Mouse (Mus musculus) intestine, postnatal 0 days (tissue): Measurements from ENCODE around the gene Ackr2. TPM values are rescaled to one million over a fixed set of nuclear protein-coding genes. Genes with fewer than 3 reads are reported as not detected.

Source experiments
- ATAC-seq: fragments of 200-750 bp; cut with Nextera tagmentation; 2 replicates; pipeline ENCODE4 v1.8.0; 2017; ENCODE audit warnings: mild to moderate bottlenecking, moderate TSS enrichment, moderate library complexity
- H3K27ac ChIP-seq: fragments of 300-500 bp; sonication (generic); 2 replicates; pipeline ENCODE4 v1.5.1; 2014; ENCODE audit warnings: mild to moderate bottlenecking, low read depth, low read length, moderate library complexity
- H3K27me3 ChIP-seq: fragments of 300-500 bp; sonication (generic); replicated peaks from 2 replicates; pipeline ENCODE4 v1.6.1; 2014; ENCODE audit warnings: low read length, mixed read lengths; ENCODE audit not compliant: control insufficient read depth, insufficient read depth
- H3K36me3 ChIP-seq: fragments of 300-500 bp; sonication (generic); 2 replicates; pipeline ENCODE4 v1.6.1; 2014; ENCODE audit warnings: mild to moderate bottlenecking, moderate library complexity; ENCODE audit not compliant: control insufficient read depth, insufficient read depth
- H3K4me1 ChIP-seq: fragments of 300-500 bp; sonication (generic); replicated peaks from 2 replicates; pipeline ENCODE4 v1.6.1; 2014; ENCODE audit warnings: antibody characterized with exemption, low read length, mixed read lengths; ENCODE audit not compliant: control insufficient read depth, insufficient read depth
- H3K4me2 ChIP-seq: fragments of 300-500 bp; sonication (generic); replicated peaks from 2 replicates; pipeline ENCODE4 v1.6.1; 2014; ENCODE audit warnings: low read depth, mild to moderate bottlenecking, moderate library complexity
- H3K4me3 ChIP-seq: fragments of 300-500 bp; sonication (generic); 2 replicates; pipeline ENCODE4 v1.5.1; 2014; ENCODE audit warnings: low read depth, low read length
- H3K9ac ChIP-seq: fragments of 300-500 bp; sonication (generic); 2 replicates; pipeline ENCODE4 v1.6.1; 2014; ENCODE audit warnings: mild to moderate bottlenecking, low read depth, low read length
- H3K9me3 ChIP-seq: fragments of 300-500 bp; sonication (generic); 2 replicates; pipeline ENCODE4 v1.6.1; 2016; ENCODE audit warnings: mixed run types; ENCODE audit not compliant: control insufficient read depth
- CTCF ChIP-seq: sonication (generic); IDR thresholded peaks from 2 replicates; pipeline ENCODE4 v1.5.1; 2016; ENCODE audit warnings: low read depth, mild to moderate bottlenecking, control low read depth, antibody characterized with exemption, moderate library complexity
- WGBS: fragments of 180-500 bp; shearing (Covaris S2); extraction: QIAGEN DNeasy Blood & Tissue Kit; methylation state at CpG from one replicate; pipeline ENCODE4 v1.1.7; 2014; 5-methylcytosine and 5-hydroxymethylcytosine counted together
- polyA plus RNA-seq: library from polyadenylated mRNA; unstranded; fragments of >200 nt; fragmentation: Nextera tagmentation; extraction: Ambion mirVana; gene quantifications from 2 replicates; pipeline ENCODE4 v1.2.1, GENCODE M21; 2015

The Ackr2 gene
- polyA plus RNA-seq, 1 experiment from 2014 or later, result 1.1 TPM

GRCm38 (mm10) chr9:121904319-121904718 lies 6.2 kb downstream of the Ackr2 start:
- Histone ChIP-seq H3K36me3 (no peaks in the 10 kb centered on the region), H3K4me1 (no peaks in the 10 kb centered on the region), H3K4me3 (no peak overlapping the region), H3K9ac (no peak overlapping the region), H3K4me2 (no peak overlapping the region), H3K27ac (no peak overlapping the region), H3K27me3 (no peaks in the 10 kb centered on the region), H3K9me3 (no peaks in the 10 kb centered on the region)
- ATAC-seq, result no peak
- TF ChIP-seq CTCF, result no peak
- 77% methylated on average over 4 of the region's 4 CpGs for WGBS

GRCm38 (mm10) chr9:121904946-121905345 lies 6.8 kb downstream of the Ackr2 start:
- no peaks in the 10 kb centered on the region for H3K27me3 ChIP-seq
- H3K36me3 ChIP-seq, result no peaks in the 10 kb centered on the region
- H3K27ac ChIP-seq, result no peak overlapping the region
- H3K4me2 ChIP-seq, result no peak overlapping the region
- no peak for TF ChIP-seq CTCF
- no peaks in the 10 kb centered on the region for H3K4me1 ChIP-seq
- 84% methylated on average over 7 of the region's 7 CpGs for WGBS
- ATAC-seq, result no peak
- H3K9me3 ChIP-seq, result no peaks in the 10 kb centered on the region
- H3K9ac ChIP-seq, result no peak overlapping the region
- no peak overlapping the region for H3K4me3 ChIP-seq

GRCm38 (mm10) chr9:121905556-121906185 lies 7.5 kb downstream of the Ackr2 start:
- ATAC-seq, result no peak
- no peak overlapping the region for H3K9ac ChIP-seq

GRCm38 (mm10) chr9:121906456-121906855 lies 8.3 kb downstream of the Ackr2 start:
- no peak overlapping the region for H3K9ac ChIP-seq
- H3K27me3 ChIP-seq, result no peaks in the 10 kb centered on the region
- H3K27ac ChIP-seq, result no peak overlapping the region
- no peaks in the 10 kb centered on the region for H3K36me3 ChIP-seq
- no peak for TF ChIP-seq CTCF
- H3K9me3 ChIP-seq, result no peaks in the 10 kb centered on the region
- no peak overlapping the region for H3K4me2 ChIP-seq
- WGBS, result 82% methylated on average over 5 of the region's 5 CpGs
- ATAC-seq, result no peak
- no peak overlapping the region for H3K4me3 ChIP-seq
- no peaks in the 10 kb centered on the region for H3K4me1 ChIP-seq

More at GRCm38 (mm10) chr9:121905556-121906185, 7.5 kb downstream of the Ackr2 start:
- H3K4me2 ChIP-seq, result no peak overlapping the region
- no peaks in the 10 kb centered on the region for H3K4me1 ChIP-seq
- 78% methylated on average over 4 of the region's 4 CpGs for WGBS
- H3K9me3 ChIP-seq, result no peaks in the 10 kb centered on the region
- no peak overlapping the region for H3K4me3 ChIP-seq
- no peaks in the 10 kb centered on the region for H3K36me3 ChIP-seq
- TF ChIP-seq CTCF, result no peak
- no peak overlapping the region for H3K27ac ChIP-seq
- no peaks in the 10 kb centered on the region for H3K27me3 ChIP-seq

GRCm38 (mm10) chr9:121907356-121908070 lies 9.4 kb downstream of the Ackr2 start:
- Histone ChIP-seq H3K9me3 (no peaks in the 10 kb centered on the region), H3K4me1 (no peaks in the 10 kb centered on the region), H3K36me3 (no peaks in the 10 kb centered on the region), H3K9ac (no peak overlapping the region), H3K4me2 (no peak overlapping the region), H3K27ac (no peak overlapping the region), H3K27me3 (no peaks in the 10 kb centered on the region), H3K4me3 (no peak overlapping the region)
- WGBS, result 69% methylated on average over 10 of the region's 10 CpGs
- ATAC-seq, result no peak
- TF ChIP-seq CTCF, result no peak

- Histone ChIP-seq H3K27me3 (no peaks in the 10 kb centered on the region), H3K4me1 (no peaks in the 10 kb centered on the region), H3K9me3 (no peaks in the 10 kb centered on the region), H3K4me3 (no peak overlapping the region), H3K9ac (no peak overlapping the region), H3K36me3 (no peaks in the 10 kb centered on the region), H3K4me2 (no peak overlapping the region), H3K27ac (no peak overlapping the region)
- no peak for ATAC-seq
- TF ChIP-seq CTCF, result no peak
- WGBS, result 88% methylated on average over 17 of the region's 17 CpGs
These were observed 10.2 kb downstream of the Ackr2 start for GRCm38 (mm10) chr9:121908321-121908720.
